Mouse (Mus musculus): ENCODE measurements around the gene Hoxd8.

Gene Hoxd8

GRCm38 (mm10) chr2:74669650-74670235, 34.7 kb upstream of the Hoxd8 start:
- no peak for DNase-seq

- no peak for DNase-seq
These were observed 33.7 kb upstream of the Hoxd8 start for GRCm38 (mm10) chr2:74670632-74671188.

GRCm38 (mm10) chr2:74671847-74672246, 32.6 kb upstream of the Hoxd8 start:
- DNase-seq = no peak

- DNase-seq = peak; percentile 65 to 73
These were observed 31.7 kb upstream of the Hoxd8 start for GRCm38 (mm10) chr2:74672481-74673362.

- DNase-seq = no peak
These were observed 30.5 kb upstream of the Hoxd8 start for GRCm38 (mm10) chr2:74673835-74674425.

- no peak for DNase-seq
These were observed 29.3 kb upstream of the Hoxd8 start, which contains the start of gene Hoxd12 for GRCm38 (mm10) chr2:74674881-74675665. Gene Hoxd12, plus strand, starts transcription at chr2:74675013.

- no peak for DNase-seq
These were observed 28.6 kb upstream of the Hoxd8 start for GRCm38 (mm10) chr2:74675666-74676282.

- no peak for DNase-seq
These were observed 27.9 kb upstream of the Hoxd8 start for GRCm38 (mm10) chr2:74676376-74677052.

GRCm38 (mm10) chr2:74677106-74677505, 27.3 kb upstream of the Hoxd8 start:
- no peak for DNase-seq

- no peak for DNase-seq
These were observed 25.4 kb upstream of the Hoxd8 start, which contains the start of gene Hoxd11 for GRCm38 (mm10) chr2:74678891-74679595. Gene Hoxd11, plus strand, starts transcription at chr2:74679557.

GRCm38 (mm10) chr2:74679596-74679971, 24.8 kb upstream of the Hoxd8 start:
- DNase-seq = no peak

- DNase-seq = no peak
These were observed 24.4 kb upstream of the Hoxd8 start for GRCm38 (mm10) chr2:74679980-74680379.

- no peak for DNase-seq
These were observed 23.6 kb upstream of the Hoxd8 start for GRCm38 (mm10) chr2:74680561-74681398.

GRCm38 (mm10) chr2:74681594-74682531, 22.6 kb upstream of the Hoxd8 start:
- no peak for DNase-seq

- DNase-seq = peak in 1 of 2 experiments; percentile 22
These were observed 21.6 kb upstream of the Hoxd8 start for GRCm38 (mm10) chr2:74682796-74683195.

GRCm38 (mm10) chr2:74683471-74683951, 20.9 kb upstream of the Hoxd8 start:
- DNase-seq = no peak

- no peak for DNase-seq
These were observed 20.3 kb upstream of the Hoxd8 start for GRCm38 (mm10) chr2:74684106-74684505.

- DNase-seq = no peak
These were observed 19.3 kb upstream of the Hoxd8 start for GRCm38 (mm10) chr2:74685059-74685603.
